Mouse (Mus musculus) v-Abl transformed pro-B cells (cell line): ENCODE data around the gene Gm10100.
"Not testable (repeated sequence)": the region's sequence is repeated elsewhere in the genome, so short reads cannot be mapped to it uniquely, and the experiment has no call there.

Experiments
- in situ Hi-C, 2 experiments: fragments of 400-800 bp; cut with MboI; formaldehyde crosslinking; loops; one replicate each; pipeline ENCODE4 v1.15.1; 2025; ENCODE audit not compliant: unreplicated experiment in 2 of 2

The Gm10100 gene

GRCm38 (mm10) chr10:77726186-77726585 lies at the start of gene Gm10100:
Gm10100 (plus strand) TSS chr10:77726486.
- in situ Hi-C loops: no loop called here

GRCm38 (mm10) chr10:77677562-77677961 lies 48.7 kb upstream of the Gm10100 start:
- in situ Hi-C loops: loop anchor here in 1 of 2 experiments (5.0 kb wide), 1 partner anchor 35 kb away; no protein-coding TSS in a partner anchor

- in situ Hi-C loops: no loop called here
These were observed 43.3 kb upstream of the Gm10100 start for GRCm38 (mm10) chr10:77682994-77683393.

- in situ Hi-C loops: no loop called here
These were observed 42.1 kb upstream of the Gm10100 start for GRCm38 (mm10) chr10:77684181-77684580.

- in situ Hi-C loops: loop anchor here in 1 of 2 experiments (5.0 kb wide), 1 partner anchor 54 kb away; no protein-coding TSS in a partner anchor
These were observed 40.2 kb upstream of the Gm10100 start, which contains the start of gene Tspear for GRCm38 (mm10) chr10:77685895-77686664. Tspear (plus strand) TSS chr10:77686569.

- in situ Hi-C loops: loop anchor here in 1 of 2 experiments (5.0 kb wide), 1 partner anchor 55 kb away; no protein-coding TSS in a partner anchor
These were observed 39.3 kb upstream of the Gm10100 start for GRCm38 (mm10) chr10:77687021-77687420.

- in situ Hi-C loops: not testable (repeated sequence)
These were observed 35.9 kb upstream of the Gm10100 start, which contains the start of gene Gm19402 for GRCm38 (mm10) chr10:77690356-77690807. Gm19402 (minus strand) TSS chr10:77690757.

- in situ Hi-C loops: no loop called here
These were observed 29.2 kb upstream of the Gm10100 start, which contains the start of gene Gm9508 for GRCm38 (mm10) chr10:77697133-77697532. Gm9508 (minus strand) TSS chr10:77697233.

GRCm38 (mm10) chr10:77706326-77706725 lies 20.0 kb upstream of the Gm10100 start, which contains the start of gene Gm10272:
Gm10272 (plus strand) TSS chr10:77706626.
- in situ Hi-C loops: no loop called here

- in situ Hi-C loops: no loop called here
These were observed 16.5 kb upstream of the Gm10100 start for GRCm38 (mm10) chr10:77709831-77710230.

GRCm38 (mm10) chr10:77711157-77711556 lies 15.1 kb upstream of the Gm10100 start, which contains the start of gene Gm10024:
Gm10024 (plus strand) TSS chr10:77711457.
- in situ Hi-C loops: not testable (repeated sequence)

- in situ Hi-C loops: no loop called here
These were observed 12.6 kb upstream of the Gm10100 start for GRCm38 (mm10) chr10:77713734-77714133.

GRCm38 (mm10) chr10:77715507-77715906 lies 10.8 kb upstream of the Gm10100 start, which contains the start of gene Gm10142:
Gm10142 (plus strand) TSS chr10:77715807.
- in situ Hi-C loops: no loop called here

GRCm38 (mm10) chr10:77720299-77720698 lies 6.0 kb upstream of the Gm10100 start, which contains the start of gene Krtap12-1:
Krtap12-1 (plus strand) TSS chr10:77720599.
- in situ Hi-C loops: not testable (repeated sequence)

GRCm38 (mm10) chr10:77724855-77725254 lies 1.4 kb upstream of the Gm10100 start:
- in situ Hi-C loops: no loop called here

- in situ Hi-C loops: no loop called here
These were observed 2.0 kb downstream of the Gm10100 start for GRCm38 (mm10) chr10:77728280-77728679.

- in situ Hi-C loops: no loop called here
These were observed 3.0 kb downstream of the Gm10100 start for GRCm38 (mm10) chr10:77729241-77729640.

GRCm38 (mm10) chr10:77735928-77736327 lies 9.6 kb downstream of the Gm10100 start:
- in situ Hi-C loops: no loop called here

- in situ Hi-C loops: no loop called here
These were observed 12.6 kb downstream of the Gm10100 start for GRCm38 (mm10) chr10:77738929-77739328.

- in situ Hi-C loops: loop anchor here (10.0 kb wide), 1 partner anchor 107 kb away; no protein-coding TSS in a partner anchor
These were observed 15.8 kb downstream of the Gm10100 start, which contains the start of gene Gm18596 for GRCm38 (mm10) chr10:77741924-77742688. Gm18596 (minus strand) TSS chr10:77742638.
